Mouse (Mus musculus): ENCODE data around the gene Eml5.

The Eml5 gene

GRCm38 (mm10) chr12:98834879-98835278, 66.4 kb downstream of the Eml5 start:
- DNase-seq (ENCODE audit: low spot score in 2 of 2) = no peak

GRCm38 (mm10) chr12:98833901-98834300, 67.4 kb downstream of the Eml5 start:
- DNase-seq (ENCODE audit: low spot score in 2 of 2) = no peak

- DNase-seq (ENCODE audit: low spot score in 2 of 2) = no peak
Measured at GRCm38 (mm10) chr12:98832929-98833598, 68.2 kb downstream of the Eml5 start.

- no peak for DNase-seq (ENCODE audit: low spot score in 2 of 2)
Measured at GRCm38 (mm10) chr12:98831122-98831521, 70.2 kb downstream of the Eml5 start.

- DNase-seq (ENCODE audit: low spot score in 2 of 2) = no peak
Measured at GRCm38 (mm10) chr12:98820781-98821180, 80.5 kb downstream of the Eml5 start.

GRCm38 (mm10) chr12:98804078-98804748, 97.1 kb downstream of the Eml5 start:
- DNase-seq (ENCODE audit: low spot score in 2 of 2) = no peak

- DNase-seq (ENCODE audit: low spot score in 2 of 2) = no peak
Measured at GRCm38 (mm10) chr12:98802245-98802644, 99.0 kb downstream of the Eml5 start.

GRCm38 (mm10) chr12:98800334-98800733, 101.0 kb downstream of the Eml5 start:
- DNase-seq (ENCODE audit: low spot score in 2 of 2) = no peak

GRCm38 (mm10) chr12:98795731-98796318, 105.5 kb downstream of the Eml5 start:
- DNase-seq (ENCODE audit: low spot score in 2 of 2) = no peak

- no peak for DNase-seq (ENCODE audit: low spot score in 2 of 2)
Measured at GRCm38 (mm10) chr12:98784251-98784650, 117.0 kb downstream of the Eml5 start.

GRCm38 (mm10) chr12:98779148-98779547, 122.1 kb downstream of the Eml5 start:
- no peak for DNase-seq (ENCODE audit: low spot score in 2 of 2)

GRCm38 (mm10) chr12:98777509-98777908, 123.8 kb downstream of the Eml5 start:
- DNase-seq (ENCODE audit: low spot score in 2 of 2) = no peak

GRCm38 (mm10) chr12:98766241-98766640, 135.0 kb downstream of the Eml5 start:
- DNase-seq (ENCODE audit: low spot score in 2 of 2) = no peak

GRCm38 (mm10) chr12:98759700-98760099, 141.6 kb downstream of the Eml5 start:
- DNase-seq (ENCODE audit: low spot score in 2 of 2) = no peak

GRCm38 (mm10) chr12:98757636-98758035, 143.6 kb downstream of the Eml5 start:
- DNase-seq (ENCODE audit: low spot score in 2 of 2) = no peak

GRCm38 (mm10) chr12:98747380-98747753, 153.9 kb downstream of the Eml5 start:
- DNase-seq (ENCODE audit: low spot score in 2 of 2) = no peak

GRCm38 (mm10) chr12:98746746-98747379, 154.4 kb downstream of the Eml5 start, which contains the start of gene Zc3h14:
Gene Zc3h14 (plus strand): TSS chr12:98746964.
- DNase-seq (ENCODE audit: low spot score in 2 of 2) = peak; percentile 83 to 85

GRCm38 (mm10) chr12:98746131-98746530, 155.2 kb downstream of the Eml5 start:
- DNase-seq (ENCODE audit: low spot score in 2 of 2) = peak in 1 of 2 experiments; percentile 36

GRCm38 (mm10) chr12:98745626-98746025, 155.7 kb downstream of the Eml5 start:
- no peak for DNase-seq (ENCODE audit: low spot score in 2 of 2)

GRCm38 (mm10) chr12:98741011-98741501, 160.2 kb downstream of the Eml5 start:
- DNase-seq (ENCODE audit: low spot score in 2 of 2) = no peak

GRCm38 (mm10) chr12:98737801-98738350, 163.4 kb downstream of the Eml5 start:
- no peak for DNase-seq (ENCODE audit: low spot score in 2 of 2)

Data from urinary bladder, adult 18-20 months (tissue).